Mouse (Mus musculus): ENCODE measurements at regions not wholly inside any gene's neighbourhood (a gene's known extent, or its start where the extent isn't known, plus 50 kb on each side); places are given as distances from the start of the nearest gene placed in this dataset.

GRCm38 (mm10) chr11:18821384-18821783, 197.4 kb downstream of the Meis1 start:
- no peaks in the 10 kb centered on the region for H3K9me3 ChIP-seq (ENCODE audit: control insufficient read depth, low read length)
- no peaks in the 10 kb centered on the region for H3K27me3 ChIP-seq (ENCODE audit: control insufficient read depth, insufficient read depth, low read length)
- H3K9ac ChIP-seq (ENCODE audit: low read length), result no peak overlapping the region
- H3K36me3 ChIP-seq (ENCODE audit: control insufficient read depth, insufficient read depth, low read length), result no peaks in the 10 kb centered on the region
- WGBS, result 52% methylated on average over 1 of the region's 1 CpGs
- no peak overlapping the region for H3K27ac ChIP-seq (ENCODE audit: low read depth, low read length)
- ATAC-seq (ENCODE audit: insufficient read depth, low FRiP score, low TSS enrichment) (no peak), DNase-seq (ENCODE audit: low spot score) (no peak)
- no peak overlapping the region for H3K4me3 ChIP-seq (ENCODE audit: low read depth, low read length)
- H3K4me1 ChIP-seq (ENCODE audit: control insufficient read depth, insufficient read depth, low read length), result no peaks in the 10 kb centered on the region
- no peak overlapping the region for H3K4me2 ChIP-seq (ENCODE audit: low read depth)

GRCm38 (mm10) chr11:18814110-18814509, 204.7 kb downstream of the Meis1 start:
- Histone ChIP-seq H3K4me3 (ENCODE audit: low read depth, low read length) (no peak overlapping the region), H3K36me3 (ENCODE audit: control insufficient read depth, insufficient read depth, low read length) (no peaks in the 10 kb centered on the region), H3K9me3 (ENCODE audit: control insufficient read depth, low read length) (no peaks in the 10 kb centered on the region), H3K9ac (ENCODE audit: low read length) (no peak overlapping the region), H3K27ac (ENCODE audit: low read depth, low read length) (no peak overlapping the region), H3K4me1 (ENCODE audit: control insufficient read depth, insufficient read depth, low read length) (no peaks in the 10 kb centered on the region), H3K4me2 (ENCODE audit: low read depth) (no peak overlapping the region), H3K27me3 (ENCODE audit: control insufficient read depth, insufficient read depth, low read length) (no peaks in the 10 kb centered on the region)
- ATAC-seq (ENCODE audit: insufficient read depth, low FRiP score, low TSS enrichment), result no peak
- DNase-seq (ENCODE audit: low spot score), result no peak
- 87% methylated on average over 3 of the region's 3 CpGs for WGBS

- ATAC-seq (ENCODE audit: insufficient read depth, low FRiP score, low TSS enrichment), result no peak
- no peak overlapping the region for H3K4me2 ChIP-seq (ENCODE audit: low read depth)
- H3K9ac ChIP-seq (ENCODE audit: low read length), result no peak overlapping the region
- no peaks in the 10 kb centered on the region for H3K27me3 ChIP-seq (ENCODE audit: control insufficient read depth, insufficient read depth, low read length)
- no peaks in the 10 kb centered on the region for H3K9me3 ChIP-seq (ENCODE audit: control insufficient read depth, low read length)
- H3K4me3 ChIP-seq (ENCODE audit: low read depth, low read length), result no peak overlapping the region
- 98% methylated on average over 3 of the region's 3 CpGs for WGBS
- H3K4me1 ChIP-seq (ENCODE audit: control insufficient read depth, insufficient read depth, low read length), result no peaks in the 10 kb centered on the region
- no peaks in the 10 kb centered on the region for H3K36me3 ChIP-seq (ENCODE audit: control insufficient read depth, insufficient read depth, low read length)
- no peak overlapping the region for H3K27ac ChIP-seq (ENCODE audit: low read depth, low read length)
- DNase-seq (ENCODE audit: low spot score), result no peak
Measured at GRCm38 (mm10) chr11:18767479-18767878, 251.3 kb downstream of the Meis1 start.

- Histone ChIP-seq H3K4me2 (ENCODE audit: low read depth) (no peak overlapping the region), H3K27ac (ENCODE audit: low read depth, low read length) (no peak overlapping the region), H3K9me3 (ENCODE audit: control insufficient read depth, low read length) (no peaks in the 10 kb centered on the region), H3K9ac (ENCODE audit: low read length) (no peak overlapping the region), H3K4me1 (ENCODE audit: control insufficient read depth, insufficient read depth, low read length) (no peaks in the 10 kb centered on the region), H3K36me3 (ENCODE audit: control insufficient read depth, insufficient read depth, low read length) (no peaks in the 10 kb centered on the region), H3K27me3 (ENCODE audit: control insufficient read depth, insufficient read depth, low read length) (no peaks in the 10 kb centered on the region), H3K4me3 (ENCODE audit: low read depth, low read length) (no peak overlapping the region)
- WGBS, result 58% methylated on average over 6 of the region's 6 CpGs
- ATAC-seq (ENCODE audit: insufficient read depth, low FRiP score, low TSS enrichment) (no peak), DNase-seq (ENCODE audit: low spot score) (no peak)
Measured at GRCm38 (mm10) chr11:18766458-18767016, 252.2 kb downstream of the Meis1 start.

- Histone ChIP-seq H3K9ac (ENCODE audit: low read length) (no peak overlapping the region), H3K36me3 (ENCODE audit: control insufficient read depth, insufficient read depth, low read length) (no peaks in the 10 kb centered on the region), H3K27ac (ENCODE audit: low read depth, low read length) (no peak overlapping the region), H3K4me1 (ENCODE audit: control insufficient read depth, insufficient read depth, low read length) (peaks cover 21% of the 10 kb centered on the region), H3K27me3 (ENCODE audit: control insufficient read depth, insufficient read depth, low read length) (no peaks in the 10 kb centered on the region), H3K4me3 (ENCODE audit: low read depth, low read length) (no peak overlapping the region), H3K9me3 (ENCODE audit: control insufficient read depth, low read length) (no peaks in the 10 kb centered on the region), H3K4me2 (ENCODE audit: low read depth) (no peak overlapping the region)
- DNase-seq (ENCODE audit: low spot score) (peak; percentile 34), ATAC-seq (ENCODE audit: insufficient read depth, low FRiP score, low TSS enrichment) (no peak)
- WGBS, result 39% methylated on average over 6 of the region's 6 CpGs
Measured at GRCm38 (mm10) chr11:18758591-18759074, 260.2 kb downstream of the Meis1 start.

GRCm38 (mm10) chr11:18756576-18756975, 262.2 kb downstream of the Meis1 start:
- Histone ChIP-seq H3K9me3 (ENCODE audit: control insufficient read depth, low read length) (no peaks in the 10 kb centered on the region), H3K36me3 (ENCODE audit: control insufficient read depth, insufficient read depth, low read length) (no peaks in the 10 kb centered on the region), H3K4me1 (ENCODE audit: control insufficient read depth, insufficient read depth, low read length) (peaks cover 31% of the 10 kb centered on the region), H3K9ac (ENCODE audit: low read length) (no peak overlapping the region), H3K4me2 (ENCODE audit: low read depth) (no peak overlapping the region), H3K27me3 (ENCODE audit: control insufficient read depth, insufficient read depth, low read length) (no peaks in the 10 kb centered on the region), H3K4me3 (ENCODE audit: low read depth, low read length) (no peak overlapping the region), H3K27ac (ENCODE audit: low read depth, low read length) (no peak overlapping the region)
- DNase-seq (ENCODE audit: low spot score) (no peak), ATAC-seq (ENCODE audit: insufficient read depth, low FRiP score, low TSS enrichment) (no peak)
- WGBS, result 33% methylated on average over 1 of the region's 1 CpGs

GRCm38 (mm10) chr11:18754732-18755525, 263.9 kb downstream of the Meis1 start:
- H3K9ac ChIP-seq (ENCODE audit: low read length), result peak overlapping the region; percentile 35; the same call in 1 of the 2 replicates
- ATAC-seq (ENCODE audit: insufficient read depth, low FRiP score, low TSS enrichment), result 0 out of 2 replicates have a peak, but pooled peaks have one; percentile 13
- no peak overlapping the region for H3K4me3 ChIP-seq (ENCODE audit: low read depth, low read length)
- peaks cover 39% of the 10 kb centered on the region for H3K4me1 ChIP-seq (ENCODE audit: control insufficient read depth, insufficient read depth, low read length)
- 30% methylated on average over 9 of the region's 9 CpGs for WGBS
- peak overlapping the region; percentile 39; the same call in 1 of the 2 replicates for H3K4me2 ChIP-seq (ENCODE audit: low read depth)
- H3K9me3 ChIP-seq (ENCODE audit: control insufficient read depth, low read length), result no peaks in the 10 kb centered on the region
- no peaks in the 10 kb centered on the region for H3K36me3 ChIP-seq (ENCODE audit: control insufficient read depth, insufficient read depth, low read length)
- H3K27me3 ChIP-seq (ENCODE audit: control insufficient read depth, insufficient read depth, low read length), result no peaks in the 10 kb centered on the region
- no peak for DNase-seq (ENCODE audit: low spot score)
- H3K27ac ChIP-seq (ENCODE audit: low read depth, low read length), result peak overlapping the region; percentile 11; the same call in 1 of the 2 replicates

GRCm38 (mm10) chr11:18753856-18754255, 264.9 kb downstream of the Meis1 start:
- no peak for DNase-seq (ENCODE audit: low spot score)
- H3K4me1 ChIP-seq (ENCODE audit: control insufficient read depth, insufficient read depth, low read length), result peaks cover 49% of the 10 kb centered on the region
- no peaks in the 10 kb centered on the region for H3K36me3 ChIP-seq (ENCODE audit: control insufficient read depth, insufficient read depth, low read length)
- H3K9ac ChIP-seq (ENCODE audit: low read length), result peak overlapping the region; percentile 47
- H3K27me3 ChIP-seq (ENCODE audit: control insufficient read depth, insufficient read depth, low read length), result no peaks in the 10 kb centered on the region
- WGBS, result 10% methylated on average over 9 of the region's 9 CpGs
- H3K4me3 ChIP-seq (ENCODE audit: low read depth, low read length), result 0 out of 2 replicates have a peak overlapping the region, but pooled peaks have one; percentile 8
- peak overlapping the region; percentile 11 for H3K27ac ChIP-seq (ENCODE audit: low read depth, low read length)
- no peaks in the 10 kb centered on the region for H3K9me3 ChIP-seq (ENCODE audit: control insufficient read depth, low read length)
- no peak for ATAC-seq (ENCODE audit: insufficient read depth, low FRiP score, low TSS enrichment)
- peak overlapping the region; percentile 39 for H3K4me2 ChIP-seq (ENCODE audit: low read depth)

- 46% methylated on average over 1 of the region's 1 CpGs for WGBS
- ATAC-seq (ENCODE audit: insufficient read depth, low FRiP score, low TSS enrichment), result no peak
- peaks cover 54% of the 10 kb centered on the region for H3K4me1 ChIP-seq (ENCODE audit: control insufficient read depth, insufficient read depth, low read length)
- no peak overlapping the region for H3K9ac ChIP-seq (ENCODE audit: low read length)
- no peaks in the 10 kb centered on the region for H3K9me3 ChIP-seq (ENCODE audit: control insufficient read depth, low read length)
- no peak overlapping the region for H3K4me2 ChIP-seq (ENCODE audit: low read depth)
- H3K4me3 ChIP-seq (ENCODE audit: low read depth, low read length), result no peak overlapping the region
- H3K36me3 ChIP-seq (ENCODE audit: control insufficient read depth, insufficient read depth, low read length), result no peaks in the 10 kb centered on the region
- DNase-seq (ENCODE audit: low spot score), result no peak
- H3K27me3 ChIP-seq (ENCODE audit: control insufficient read depth, insufficient read depth, low read length), result no peaks in the 10 kb centered on the region
- H3K27ac ChIP-seq (ENCODE audit: low read depth, low read length), result no peak overlapping the region
Measured at GRCm38 (mm10) chr11:18753246-18753645, 265.5 kb downstream of the Meis1 start.

Data from neural tube, embryonic 11.5 days (tissue).